Mouse (Mus musculus): Measurements from ENCODE around the gene Nemp1.
A peak's percentile ranks its signal among the peaks of the same experiment; 100 is the strongest.

Gene Nemp1

DNA sequence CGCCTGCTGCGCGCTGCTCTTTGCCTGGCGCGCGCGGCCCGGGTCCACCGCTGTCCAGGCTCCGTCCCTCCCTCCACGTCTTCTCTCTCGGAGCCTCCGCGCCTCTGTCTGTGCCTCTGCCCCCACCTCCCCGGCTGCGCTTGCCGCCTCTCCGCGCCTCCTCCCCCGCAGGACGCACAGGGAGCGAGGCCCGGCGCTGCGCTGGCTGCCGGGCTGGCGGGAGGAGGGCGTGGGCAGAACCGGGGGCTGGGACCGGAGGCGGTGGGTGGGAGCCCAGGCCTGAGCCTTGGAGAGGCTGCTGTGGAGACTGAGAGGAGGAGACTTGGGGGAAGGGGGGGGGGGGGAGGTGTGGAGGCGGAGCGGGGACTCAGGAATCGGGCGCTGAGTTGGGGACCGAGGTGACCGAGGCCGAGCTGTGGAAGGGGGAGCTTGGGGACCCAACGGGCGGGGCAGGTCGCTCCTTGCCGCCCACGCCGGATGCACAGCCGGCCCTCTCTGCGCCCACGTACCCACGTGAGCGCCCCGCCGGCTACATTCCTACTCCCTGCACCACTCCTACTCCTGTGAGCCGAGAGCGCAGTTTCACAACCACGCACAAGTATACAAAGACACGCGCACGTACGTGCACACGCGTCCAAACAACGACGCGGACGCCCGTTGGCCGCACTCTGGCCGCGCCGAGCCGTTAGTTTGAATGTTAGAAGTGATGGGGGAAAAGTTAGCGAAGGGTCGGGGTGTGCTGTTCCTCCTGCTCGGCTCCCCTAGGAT lies at the start of gene Nemp1:
Nemp1 (plus strand) TSS at position 401 of the 768 bp plus-strand sequence.
- DNase-seq (ENCODE audit: low spot score), result peak; percentile 95

DNA sequence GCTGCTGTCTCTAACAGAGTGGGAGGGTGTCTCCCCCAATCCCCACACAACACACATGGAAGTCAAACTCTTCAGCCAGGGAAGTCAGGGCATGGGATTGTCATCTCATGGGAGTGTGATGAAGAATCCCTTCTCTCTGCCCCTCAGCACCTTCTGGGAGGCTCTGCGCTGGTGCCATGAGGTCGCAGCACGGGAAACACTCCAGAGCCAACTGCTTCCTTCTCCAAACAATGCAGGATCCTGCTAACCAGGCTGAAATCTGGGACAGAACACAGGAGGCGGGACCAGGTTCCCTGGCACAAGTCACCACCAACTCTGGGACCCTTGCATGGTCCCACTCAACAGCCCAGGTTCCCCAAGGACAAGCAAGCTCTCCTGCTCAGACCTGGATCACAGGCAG lies 49.4 kb upstream of the Nemp1 start:
- DNase-seq (ENCODE audit: low spot score), result no peak

DNA sequence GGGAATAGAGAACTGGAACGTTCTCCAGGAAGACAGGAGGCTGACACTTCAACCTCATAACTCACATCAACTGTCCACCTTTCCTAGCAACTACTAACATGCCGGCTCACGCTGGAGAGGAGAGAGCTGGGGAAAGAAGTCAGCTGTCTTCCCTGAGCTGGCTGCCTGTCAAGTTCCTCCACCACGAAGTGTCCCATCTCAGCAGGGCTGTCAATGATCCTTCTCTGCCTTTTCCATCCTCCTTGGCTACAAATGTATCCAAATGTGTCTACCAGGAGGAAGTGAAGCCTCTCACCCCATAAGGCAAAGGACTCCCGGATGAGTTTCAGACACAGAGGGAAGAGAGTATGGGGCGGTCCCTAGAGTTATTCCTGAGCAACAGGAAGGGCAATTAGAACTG lies 48.5 kb upstream of the Nemp1 start:
- DNase-seq (ENCODE audit: low spot score), result no peak

DNA sequence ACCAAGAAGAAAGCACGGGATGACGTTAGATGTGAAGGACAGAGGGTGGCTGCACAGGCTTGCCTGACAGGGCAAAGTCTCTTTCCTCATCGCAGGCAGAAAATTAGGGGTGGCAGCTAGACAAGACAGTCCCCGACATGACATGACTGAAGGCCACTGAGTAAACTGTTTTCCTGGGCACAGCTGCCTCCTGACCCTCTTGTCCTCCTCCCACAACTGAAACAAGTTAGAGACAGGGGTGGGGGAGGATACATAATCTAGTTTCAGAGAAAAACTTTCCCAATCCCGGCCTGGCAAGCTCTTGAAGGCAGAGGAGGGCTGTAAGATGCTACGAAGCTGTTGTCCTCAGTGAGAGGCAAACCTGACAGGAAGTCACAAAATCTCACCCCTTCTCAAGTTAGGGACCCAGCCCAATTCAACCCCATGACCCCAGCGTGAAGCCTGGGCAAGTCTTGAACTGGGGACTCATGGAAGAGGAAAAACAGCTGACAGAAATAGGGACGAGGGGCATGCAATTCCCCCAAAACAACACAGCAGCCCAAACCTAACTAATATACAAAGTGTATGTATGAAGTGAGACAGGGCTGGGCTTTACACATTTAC lies 47.5 kb upstream of the Nemp1 start:
- peak; percentile 52 for DNase-seq (ENCODE audit: low spot score)

DNA sequence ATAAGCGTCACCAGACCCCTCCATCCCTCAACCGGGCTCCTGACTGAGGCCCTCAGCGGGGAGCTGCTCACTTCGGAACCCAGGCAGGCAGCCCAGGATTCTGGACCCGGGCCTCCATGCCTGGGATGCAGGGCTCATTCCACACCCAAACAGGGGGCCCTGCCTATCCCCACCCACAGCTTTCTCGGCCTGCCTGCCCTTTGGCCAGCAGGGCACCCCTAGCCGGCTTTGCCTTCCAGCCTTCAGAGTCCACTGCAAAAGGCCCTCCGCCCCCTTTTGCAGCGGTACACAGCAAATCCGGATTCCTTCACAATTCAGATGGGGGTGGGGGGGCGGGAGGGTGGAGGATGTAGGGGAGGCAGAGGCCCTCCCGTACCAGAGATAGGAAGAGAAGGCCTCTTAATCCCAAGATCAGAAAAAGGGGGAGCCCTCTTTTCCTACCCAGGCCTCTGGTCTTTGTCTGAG lies 46.7 kb upstream of the Nemp1 start:
- DNase-seq (ENCODE audit: low spot score), result no peak

DNA sequence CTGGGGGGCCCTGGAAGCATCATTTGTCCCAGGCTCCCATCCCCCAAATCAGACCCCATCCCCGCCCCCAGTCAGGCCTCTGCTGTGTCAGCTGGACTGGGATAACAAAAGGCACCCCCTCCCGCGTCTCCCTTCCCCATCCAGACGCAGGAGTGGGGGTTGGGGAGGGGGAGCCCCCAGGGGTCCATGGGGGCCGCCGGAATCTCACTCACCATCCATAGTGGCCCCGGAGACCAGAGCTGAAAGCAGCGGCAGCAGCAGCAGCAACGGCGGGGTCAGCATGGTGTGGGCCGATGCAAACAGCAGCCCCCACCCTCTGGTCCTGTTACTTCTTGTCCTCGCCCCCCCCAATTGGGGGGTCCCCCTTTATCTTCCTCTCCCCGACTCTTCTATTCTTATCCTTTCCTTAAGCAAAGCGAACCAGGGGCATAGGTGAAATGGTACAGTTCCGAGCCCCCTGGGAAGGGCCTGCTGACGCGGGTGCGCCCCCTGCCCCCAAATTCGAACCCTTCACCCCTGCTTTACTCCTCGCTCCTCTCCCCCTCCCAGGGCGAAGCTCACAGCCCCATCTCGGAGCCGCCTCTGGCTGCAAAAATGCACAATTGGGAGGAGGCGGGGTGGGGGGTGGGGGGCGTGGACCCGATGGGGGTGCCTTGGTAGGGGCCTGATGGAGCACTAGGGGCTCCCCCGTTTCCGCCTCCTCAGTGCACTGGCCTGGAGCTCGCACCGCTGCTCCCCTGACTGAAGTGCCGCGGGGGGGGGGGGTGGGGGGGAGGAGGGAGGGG lies 46.1 kb upstream of the Nemp1 start, which contains the start of gene Lrp1:
Lrp1 (minus strand) TSS at position 743 of the 785 bp plus-strand sequence.
- peak; percentile 48 for DNase-seq (ENCODE audit: low spot score)

DNA sequence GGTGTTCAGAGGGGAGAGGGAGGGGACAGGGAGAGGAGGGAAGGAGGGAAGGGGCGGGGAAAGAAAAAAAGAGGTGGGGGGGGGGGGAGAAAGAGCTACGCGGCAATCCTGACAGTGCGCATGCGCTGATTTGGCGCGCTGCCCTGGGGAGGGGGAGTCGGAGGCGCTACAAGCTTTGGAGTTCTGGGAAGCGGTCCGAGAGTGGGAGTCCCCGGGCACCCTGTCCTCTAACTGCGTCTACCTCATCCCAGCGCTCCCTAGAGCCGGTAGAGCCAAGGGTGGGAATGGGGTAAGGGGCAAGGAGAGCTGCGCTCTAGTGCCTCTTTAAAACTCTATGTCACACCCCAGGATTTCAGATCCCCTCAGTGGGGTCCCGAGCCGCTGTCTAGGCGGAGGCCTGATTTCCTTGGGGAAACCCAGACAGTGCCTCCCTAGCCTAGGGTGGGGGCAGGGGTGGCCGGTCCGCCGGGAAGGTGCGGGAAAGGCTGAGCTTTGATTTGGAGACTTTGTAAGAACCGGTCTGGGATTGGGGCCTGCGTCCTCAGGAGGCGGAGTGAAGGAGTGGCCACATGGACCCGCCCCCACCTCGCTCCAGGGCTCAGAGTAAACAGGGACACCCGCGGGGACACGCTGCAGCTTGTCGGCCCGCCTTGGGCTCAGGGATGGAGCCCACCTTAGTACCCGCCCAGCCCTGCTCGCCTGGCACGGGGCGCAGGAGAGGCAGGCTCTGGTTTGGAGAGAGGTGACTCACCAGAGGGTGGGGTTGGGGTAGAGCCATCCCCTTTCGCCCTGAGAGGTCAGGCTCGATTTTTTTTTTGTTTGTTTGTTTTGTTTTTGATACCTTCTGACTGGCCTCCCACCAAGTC lies 45.3 kb upstream of the Nemp1 start:
- peak; percentile 91 for DNase-seq (ENCODE audit: low spot score)

DNA sequence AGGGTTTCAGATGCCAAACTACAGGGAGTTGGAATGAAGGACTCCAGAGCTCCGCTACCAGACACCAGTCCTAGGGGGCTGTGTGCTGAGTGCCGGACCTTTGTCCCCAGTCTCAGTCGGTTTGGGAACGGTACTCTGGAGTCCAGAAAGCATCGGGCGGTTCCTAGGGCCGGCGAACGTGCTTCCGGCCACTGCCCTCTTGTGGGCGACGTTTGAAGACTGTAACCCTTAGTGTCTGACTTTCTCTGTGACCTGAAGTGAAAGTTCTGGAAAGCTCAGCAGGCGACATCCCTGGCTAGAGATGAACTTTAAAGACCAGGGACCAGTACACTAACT lies 44.7 kb upstream of the Nemp1 start:
- DNase-seq (ENCODE audit: low spot score), result peak; percentile 67

DNA sequence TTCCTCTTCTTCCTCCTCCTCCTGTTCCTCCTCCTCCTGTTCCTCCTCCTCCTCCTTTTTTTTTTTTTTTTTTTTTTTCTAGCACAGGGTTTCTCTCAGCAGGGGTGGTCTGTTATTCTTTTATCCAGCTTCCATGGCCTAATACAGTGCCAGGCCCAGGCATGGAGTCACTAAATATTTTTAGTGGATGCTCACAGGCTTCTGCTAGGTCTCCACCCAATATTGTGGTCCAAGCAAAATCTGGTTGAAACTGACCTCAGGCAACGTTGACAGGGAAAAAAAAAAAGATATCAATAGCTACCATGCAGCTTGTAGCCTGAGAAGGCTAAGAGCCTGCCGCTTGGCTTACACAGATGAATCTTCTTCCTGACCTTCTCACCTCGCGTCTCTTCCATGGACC lies 44.0 kb upstream of the Nemp1 start:
- no peak for DNase-seq (ENCODE audit: low spot score)

DNA sequence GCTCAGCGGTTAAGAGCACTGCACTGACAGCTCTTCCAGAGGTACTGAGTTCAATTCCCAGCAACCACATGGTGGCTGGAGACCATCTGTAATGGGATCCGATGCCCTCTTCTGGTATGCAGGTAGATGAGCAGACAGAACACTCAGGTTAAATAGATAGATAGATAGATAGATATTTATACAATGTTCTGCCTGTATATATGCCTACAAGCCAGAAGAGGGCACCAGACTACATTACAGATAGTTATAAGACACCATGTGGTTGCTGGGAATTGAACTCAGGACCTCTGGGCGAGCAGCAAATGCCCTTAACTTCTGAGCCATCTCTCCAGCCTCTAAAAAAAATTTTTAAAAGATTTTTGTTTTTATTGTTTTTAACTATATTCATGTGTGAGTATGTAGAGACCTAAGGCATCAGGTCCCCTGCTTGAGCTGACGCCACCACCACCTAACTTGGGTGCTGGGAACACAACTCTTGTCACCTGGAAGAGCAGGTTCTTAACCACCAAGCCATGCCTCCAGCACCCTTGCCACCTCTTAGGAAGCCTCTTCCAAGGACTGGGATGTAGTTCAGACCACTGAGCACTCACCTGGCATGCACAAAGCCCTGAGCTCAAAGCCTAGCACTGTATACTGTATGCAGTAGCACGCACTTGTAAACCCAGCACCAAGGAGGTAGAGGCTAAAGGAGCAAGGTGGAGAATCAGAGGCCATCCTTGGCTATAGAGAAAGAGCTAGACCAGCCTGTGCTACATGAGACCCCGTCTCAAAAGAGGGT lies 43.1 kb upstream of the Nemp1 start:
- DNase-seq (ENCODE audit: low spot score), result no peak

DNA sequence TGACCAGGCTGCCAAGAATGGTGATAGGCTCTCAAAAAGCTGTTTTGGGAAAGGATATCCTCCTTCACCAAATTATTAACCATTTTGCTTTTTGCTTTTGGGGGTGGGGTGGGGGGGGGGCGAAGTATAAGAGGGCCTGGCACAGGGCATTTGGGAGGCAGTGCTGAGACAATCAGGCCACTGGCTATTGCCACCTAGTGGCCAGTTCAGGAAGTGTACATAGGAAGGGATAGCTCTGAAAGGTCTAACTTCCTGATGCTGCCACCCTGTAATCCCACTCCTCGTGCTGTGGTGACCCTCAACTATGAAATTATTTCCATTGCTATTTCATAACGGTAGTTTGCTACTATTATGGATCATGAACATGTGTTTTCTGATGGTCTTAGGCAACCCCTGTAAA lies 40.3 kb upstream of the Nemp1 start:
- DNase-seq (ENCODE audit: low spot score), result no peak

DNA sequence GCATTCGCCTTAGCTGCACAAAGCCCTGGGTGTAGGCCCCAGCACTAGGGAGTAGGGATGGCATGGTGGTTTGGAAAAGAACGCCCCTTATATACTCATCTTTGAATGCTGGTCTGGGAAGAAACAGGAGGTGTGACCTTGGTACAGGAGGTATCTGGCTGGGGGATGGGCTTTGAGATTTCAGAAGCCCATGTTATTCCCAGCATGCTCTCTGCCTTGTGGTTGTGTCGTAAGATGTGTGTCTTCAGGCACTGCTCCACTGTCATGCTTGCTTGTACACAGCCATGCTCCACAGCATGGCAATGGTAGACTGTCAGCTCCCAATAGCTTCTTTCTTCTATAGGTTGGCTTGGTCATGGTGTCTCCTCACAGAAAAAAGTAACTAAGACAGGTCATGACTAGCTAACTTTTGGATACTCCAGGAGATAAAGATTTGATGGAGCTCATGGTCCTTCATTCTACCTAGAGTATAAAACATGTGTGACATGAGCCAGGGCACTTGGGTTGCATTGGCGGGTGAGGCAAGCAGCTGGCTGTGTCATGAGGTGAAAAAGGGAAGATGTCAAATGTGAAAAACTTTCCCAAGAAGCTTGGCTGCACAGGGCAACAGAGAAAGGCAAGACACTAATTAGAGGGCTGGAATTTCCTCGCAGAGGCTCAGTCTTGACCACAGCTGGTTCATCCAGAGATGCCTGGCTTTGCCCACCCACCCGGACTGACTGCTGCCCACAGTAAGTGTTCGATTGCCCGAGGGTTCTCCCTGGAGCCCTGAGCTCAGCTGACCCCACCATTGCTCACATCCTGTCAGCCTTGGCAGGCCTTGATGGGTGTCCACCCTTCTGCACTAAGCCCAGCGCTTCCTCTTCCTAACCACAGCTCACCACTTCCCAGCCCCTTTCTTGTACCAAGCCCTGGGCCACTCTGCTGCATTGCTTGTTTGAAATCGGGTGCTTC lies 35.2 kb upstream of the Nemp1 start:
- no peak for DNase-seq (ENCODE audit: low spot score)

DNA sequence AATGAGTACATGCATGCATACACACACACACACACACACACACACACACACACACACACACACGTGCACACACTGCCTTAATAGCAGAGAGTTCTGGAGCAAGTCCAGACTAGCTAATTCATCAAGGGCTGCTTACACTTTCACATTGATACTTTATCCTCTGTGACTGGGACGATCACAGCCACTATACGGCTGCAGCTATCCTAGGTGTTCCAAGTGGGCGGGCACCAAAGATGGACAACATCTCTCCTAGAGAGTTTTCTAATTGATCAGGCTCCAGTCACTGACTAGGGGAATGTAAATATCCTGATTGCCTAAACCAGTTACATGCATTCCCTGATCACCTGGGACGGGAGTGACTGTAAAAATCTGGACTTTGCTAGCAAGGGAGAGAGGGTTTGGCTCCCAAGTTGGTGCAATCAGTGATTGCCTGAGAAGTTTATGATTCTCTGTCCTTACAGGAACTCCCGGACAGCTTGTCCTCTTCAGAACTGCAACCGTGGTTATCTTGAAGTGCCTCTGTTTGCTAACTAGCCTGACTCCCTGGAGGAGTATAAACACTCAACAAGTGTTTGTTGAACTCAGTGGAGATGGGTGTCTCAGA lies 33.9 kb upstream of the Nemp1 start:
- DNase-seq (ENCODE audit: low spot score), result no peak

DNA sequence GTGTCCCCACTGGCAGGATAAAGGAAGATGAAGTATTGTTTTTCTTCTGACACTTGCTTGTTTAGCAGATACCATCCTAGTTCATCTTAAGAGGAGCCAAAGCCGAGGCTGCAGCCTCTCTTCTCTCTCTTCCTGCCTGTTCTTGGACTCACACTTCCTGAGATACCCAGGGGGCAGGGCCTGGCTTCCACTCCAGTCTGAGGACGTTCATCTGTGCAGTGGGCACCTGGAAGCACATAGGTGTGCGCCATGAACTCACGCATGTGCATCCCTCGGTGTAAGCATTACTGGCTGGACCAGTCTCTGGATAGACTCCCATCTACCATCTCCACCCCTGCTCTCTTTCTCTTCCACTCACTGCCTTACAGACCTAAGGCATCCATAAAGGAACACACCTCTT lies 26.3 kb upstream of the Nemp1 start:
- DNase-seq (ENCODE audit: low spot score), result no peak

DNA sequence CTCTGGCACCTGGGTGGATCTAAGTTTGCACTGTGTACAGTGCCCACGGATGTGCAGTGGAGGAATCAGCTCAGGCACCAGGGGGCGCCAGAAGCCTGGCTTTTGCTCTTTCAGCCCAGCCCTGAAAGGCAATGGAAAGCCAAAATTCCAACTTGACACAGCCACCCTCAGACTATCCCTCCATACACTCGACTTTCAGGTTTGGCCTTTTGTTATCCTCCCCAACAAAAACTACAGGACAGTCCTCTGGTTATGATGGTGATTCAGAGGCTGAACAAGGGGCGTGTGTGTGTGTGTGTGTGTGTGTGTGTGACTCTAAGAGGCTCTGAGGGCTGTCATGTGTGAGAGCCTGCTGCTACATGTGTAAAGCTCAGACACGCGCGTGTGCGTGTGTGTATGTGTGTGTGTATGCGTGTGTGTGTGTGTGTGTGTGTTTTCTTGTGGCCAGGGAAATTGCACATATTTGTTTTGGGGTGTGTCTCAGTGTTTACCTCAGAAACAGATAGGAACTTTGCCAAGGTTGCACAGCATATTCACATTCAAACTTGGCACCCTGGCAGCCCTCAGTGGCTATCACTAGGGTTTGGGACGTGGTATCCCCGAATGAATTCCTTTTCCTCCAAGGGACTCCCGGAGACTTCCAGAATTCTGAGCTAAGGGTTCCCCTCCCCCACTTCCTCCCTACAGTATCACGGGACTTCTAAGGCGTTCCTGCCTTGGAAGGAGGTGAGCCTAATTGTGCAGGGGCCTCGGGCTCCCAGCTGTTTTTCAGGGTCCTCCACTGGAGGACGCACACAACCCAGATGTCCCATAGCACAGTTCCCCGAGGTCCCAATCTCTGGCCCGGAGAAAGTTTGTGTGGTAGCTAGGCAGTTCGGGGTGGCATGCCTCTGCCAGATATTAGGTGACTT lies 24.6 kb upstream of the Nemp1 start:
- peak; percentile 68 for DNase-seq (ENCODE audit: low spot score)

DNA sequence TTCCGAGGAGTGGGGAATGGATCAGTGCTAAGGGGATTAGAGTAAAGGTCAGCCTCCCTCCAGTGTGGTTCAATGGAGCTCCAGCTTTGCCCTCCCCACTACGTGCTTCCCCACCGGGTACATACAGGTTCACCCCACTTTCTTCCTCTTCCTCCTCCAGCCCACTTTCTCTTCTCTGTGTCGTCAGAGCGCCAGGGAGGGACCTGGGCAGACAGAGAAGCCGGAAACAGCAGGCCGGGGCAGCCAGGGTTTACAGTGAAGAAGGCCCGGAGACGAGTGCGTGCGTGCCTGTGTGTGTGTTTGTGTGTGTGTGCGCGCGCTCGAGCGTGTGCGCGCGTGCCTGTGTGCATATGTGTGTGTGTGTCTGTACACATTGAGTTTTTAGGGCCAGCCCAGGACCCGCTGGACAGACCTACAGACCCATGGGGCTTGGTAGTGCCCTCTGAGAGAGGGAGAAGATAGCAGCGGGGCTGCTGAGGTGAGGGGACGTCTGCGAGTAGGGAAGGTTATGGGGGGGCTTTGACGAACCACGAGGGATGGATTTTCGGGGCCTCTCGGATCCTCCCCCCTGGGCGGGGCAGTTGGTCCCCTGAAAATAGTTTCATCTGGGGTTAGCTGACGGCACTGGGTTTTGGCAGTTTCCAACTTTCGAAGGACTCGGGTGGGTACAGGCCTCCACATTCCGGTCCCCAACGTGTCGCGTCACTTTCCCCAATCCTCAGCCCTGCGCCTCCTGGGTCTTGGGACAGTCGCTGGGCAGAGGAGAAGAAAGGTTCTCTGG lies 23.7 kb upstream of the Nemp1 start, which contains the start of gene Stat6:
Stat6 (plus strand) TSS at position 215 of the 781 bp plus-strand sequence.
- peak; percentile 72 for DNase-seq (ENCODE audit: low spot score)

DNA sequence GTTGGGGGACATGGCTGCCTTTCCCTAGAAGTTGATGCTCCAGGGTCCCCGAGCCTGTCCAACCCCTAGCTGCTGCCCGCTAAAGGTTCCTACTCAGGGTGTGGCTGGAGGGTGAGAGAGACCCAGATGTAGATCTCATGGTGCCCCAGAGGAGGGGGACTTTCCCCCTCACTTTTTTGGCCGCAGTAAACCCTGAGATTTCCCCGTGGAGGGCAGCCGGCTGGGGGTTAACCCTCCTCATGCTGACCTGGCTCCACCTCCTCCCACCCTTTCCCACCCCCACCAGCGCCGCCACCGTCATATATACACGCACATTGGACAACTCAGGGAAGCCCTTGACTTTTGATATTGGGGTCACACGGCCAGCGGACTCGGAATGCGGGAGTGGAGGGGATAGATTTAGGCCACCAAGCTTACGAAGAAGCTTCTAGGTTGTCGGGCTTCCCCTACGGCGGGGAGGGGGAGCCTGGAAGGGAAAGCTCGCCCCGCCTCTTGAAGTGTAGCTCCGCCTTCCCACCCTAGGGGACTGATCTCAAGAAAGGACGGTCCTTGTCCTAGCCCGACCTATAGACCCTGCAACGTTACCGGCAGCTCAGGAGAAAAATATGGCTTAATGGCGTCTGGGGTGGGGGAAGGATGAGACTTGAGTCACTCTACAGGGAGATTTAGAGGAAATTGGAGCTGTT lies 23.0 kb upstream of the Nemp1 start:
- peak; percentile 70 for DNase-seq (ENCODE audit: low spot score)
